Mouse (Mus musculus) limb, embryonic 14.5 days (tissue): Measurements from ENCODE around the gene En2. TPM values are rescaled to one million over a fixed set of nuclear protein-coding genes. Genes with fewer than 3 reads are reported as not detected.

Source experiments
- ATAC-seq: fragments of 200-750 bp; cut with Nextera tagmentation; 2 replicates; pipeline ENCODE4 v1.8.0; 2017; ENCODE audit warnings: low read depth, moderate number of reproducible peaks, moderate TSS enrichment; ENCODE audit not compliant: low FRiP score
- DNase-seq: peaks from one replicate; pipeline ENCODE4 v3.0.0-alpha.2; 2015; ENCODE audit warnings: low spot score
- H3K27ac ChIP-seq: fragments of 300-500 bp; sonication (generic); replicated peaks from 2 replicates; pipeline ENCODE4 v1.5.1; 2014; ENCODE audit warnings: low read depth, mild to moderate bottlenecking, low read length, moderate library complexity, mixed read lengths
- H3K27me3 ChIP-seq: fragments of 300-500 bp; sonication (generic); 2 replicates; pipeline ENCODE4 v1.6.1; 2014; ENCODE audit warnings: low read length, mixed read lengths; ENCODE audit not compliant: control insufficient read depth, insufficient read depth
- H3K36me3 ChIP-seq: fragments of 300-500 bp; sonication (generic); 2 replicates; pipeline ENCODE4 v1.6.1; 2014; ENCODE audit warnings: mild to moderate bottlenecking, low read length, moderate library complexity, mixed read lengths; ENCODE audit not compliant: control insufficient read depth, insufficient read depth
- H3K4me1 ChIP-seq: fragments of 300-500 bp; sonication (generic); 2 replicates; pipeline ENCODE4 v1.6.1; 2014; ENCODE audit warnings: antibody characterized with exemption, low read length, mixed read lengths; ENCODE audit not compliant: control insufficient read depth, insufficient read depth
- H3K4me2 ChIP-seq: fragments of 300-500 bp; sonication (generic); replicated peaks from 2 replicates; pipeline ENCODE4 v1.6.1; 2014; ENCODE audit warnings: low read depth, mild to moderate bottlenecking, low read length, moderate library complexity; ENCODE audit not compliant: severe bottlenecking
- H3K4me3 ChIP-seq: fragments of 300-500 bp; sonication (generic); replicated peaks from 2 replicates; pipeline ENCODE4 v1.5.1; 2014; ENCODE audit warnings: low read length
- H3K9ac ChIP-seq: fragments of 300-500 bp; sonication (generic); 2 replicates; pipeline ENCODE4 v1.6.1; 2014; ENCODE audit warnings: mild to moderate bottlenecking, low read depth, low read length, moderate library complexity; ENCODE audit not compliant: severe bottlenecking
- H3K9me3 ChIP-seq: fragments of 300-500 bp; sonication (generic); 2 replicates; pipeline ENCODE4 v1.6.1; 2016; ENCODE audit warnings: low read length; ENCODE audit not compliant: control insufficient read depth
- POLR2A ChIP-seq: fragments of 200-500 bp; IDR thresholded peaks from 2 replicates; pipeline ENCODE4 v1.8.0; 2012; ENCODE audit warnings: inconsistent platforms, mild to moderate bottlenecking, moderate library complexity, borderline replicate concordance; ENCODE audit not compliant: insufficient read depth, insufficient read length; ENCODE audit errors: extremely low read depth
- WGBS: fragments of 180-500 bp; shearing (Covaris S2); extraction: QIAGEN DNeasy Blood & Tissue Kit; methylation state at CpG from one replicate; pipeline ENCODE4 v1.1.7; 2014; 5-methylcytosine and 5-hydroxymethylcytosine counted together
- polyA plus RNA-seq, 2 experiments: library from polyadenylated mRNA; depleted of rRNA in 1 of 2; stranded (reverse) in 1 of 2; unstranded in 1 of 2; fragments of >200 nt; fragmentation: Nextera tagmentation in 1 of 2; extraction: Ambion mirVana in 1 of 2; gene quantifications; 2 replicates each; pipeline versions ENCODE4 v1.2.1 to v1.2.3; 2012 to 2014

The En2 gene
- polyA plus RNA-seq, 2 experiments = 0.06 TPM; not detected in 1

- no peak overlapping the region for H3K27ac ChIP-seq
- WGBS = 3% methylated on average over 8 of the region's 8 CpGs
- no peak for TF ChIP-seq POLR2A
- no peak for ATAC-seq
- H3K9me3 ChIP-seq = no peaks in the 10 kb centered on the region
- no peak overlapping the region for H3K4me3 ChIP-seq
- no peaks in the 10 kb centered on the region for H3K36me3 ChIP-seq
- no peak for DNase-seq
- H3K9ac ChIP-seq = no peak overlapping the region
- H3K4me1 ChIP-seq = no peaks in the 10 kb centered on the region
- peaks cover 95% of the 10 kb centered on the region for H3K27me3 ChIP-seq
- no peak overlapping the region for H3K4me2 ChIP-seq
These were observed 6.9 kb downstream of the En2 start for GRCm38 (mm10) chr5:28172261-28172920.

- Histone ChIP-seq H3K9me3 (no peaks in the 10 kb centered on the region), H3K27me3 (peaks cover 93% of the 10 kb centered on the region), H3K9ac (no peak overlapping the region), H3K4me1 (no peaks in the 10 kb centered on the region), H3K4me3 (no peak overlapping the region), H3K27ac (no peak overlapping the region), H3K4me2 (no peak overlapping the region), H3K36me3 (no peaks in the 10 kb centered on the region)
- no peak for ATAC-seq
- DNase-seq = no peak
- TF ChIP-seq POLR2A = no peak
- 2% methylated on average over 4 of the region's 4 CpGs for WGBS
These were observed 7.6 kb downstream of the En2 start for GRCm38 (mm10) chr5:28172921-28173670.

GRCm38 (mm10) chr5:28173674-28174073 is 8.2 kb downstream of the En2 start:
- Histone ChIP-seq H3K4me2 (no peak overlapping the region), H3K4me3 (no peak overlapping the region), H3K27me3 (peaks cover 93% of the 10 kb centered on the region), H3K4me1 (no peaks in the 10 kb centered on the region), H3K27ac (no peak overlapping the region), H3K9ac (no peak overlapping the region), H3K9me3 (no peaks in the 10 kb centered on the region), H3K36me3 (no peaks in the 10 kb centered on the region)
- ATAC-seq (no peak), DNase-seq (no peak)
- no peak for TF ChIP-seq POLR2A
- 11% methylated on average over 1 of the region's 1 CpGs for WGBS

GRCm38 (mm10) chr5:28174086-28174485 is 8.6 kb downstream of the En2 start:
- no peak for TF ChIP-seq POLR2A
- no peak overlapping the region for H3K9ac ChIP-seq
- DNase-seq = no peak

GRCm38 (mm10) chr5:28174876-28175569 is 9.5 kb downstream of the En2 start:
- ATAC-seq = no peak
- H3K27ac ChIP-seq = no peak overlapping the region
- H3K27me3 ChIP-seq = peaks cover 93% of the 10 kb centered on the region
- DNase-seq = no peak
- WGBS = under 1% methylated on average over 24 of the region's 24 CpGs
- TF ChIP-seq POLR2A = no peak
- no peak overlapping the region for H3K4me3 ChIP-seq
- no peaks in the 10 kb centered on the region for H3K9me3 ChIP-seq
- H3K36me3 ChIP-seq = no peaks in the 10 kb centered on the region
- no peaks in the 10 kb centered on the region for H3K4me1 ChIP-seq
- H3K4me2 ChIP-seq = no peak overlapping the region
- H3K9ac ChIP-seq = no peak overlapping the region

More at GRCm38 (mm10) chr5:28174086-28174485, 8.6 kb downstream of the En2 start:
- under 1% methylated on average over 9 of the region's 9 CpGs for WGBS
- no peak overlapping the region for H3K4me3 ChIP-seq
- H3K36me3 ChIP-seq = no peaks in the 10 kb centered on the region
- no peak overlapping the region for H3K4me2 ChIP-seq
- ATAC-seq = no peak
- H3K27ac ChIP-seq = no peak overlapping the region
- H3K4me1 ChIP-seq = no peaks in the 10 kb centered on the region
- no peaks in the 10 kb centered on the region for H3K9me3 ChIP-seq
- H3K27me3 ChIP-seq = peaks cover 93% of the 10 kb centered on the region
